Mouse (Mus musculus): ENCODE results near the gene Zzz3.

Gene Zzz3

GRCm38 (mm10) chr3:152395350-152396277 is at the start of gene Zzz3:
Gene Zzz3, plus strand, starts transcription at chr3:152395473.
- peak; percentile 75 for DNase-seq (ENCODE audit: extremely low read depth, low read depth)

GRCm38 (mm10) chr3:152345732-152346632 is 49.3 kb upstream of the Zzz3 start, which contains the start of gene Usp33:
Gene Usp33, plus strand, starts transcription at chr3:152346478.
- DNase-seq (ENCODE audit: extremely low read depth, low read depth), result peak; percentile 84

- peak; percentile 34 for DNase-seq (ENCODE audit: extremely low read depth, low read depth)
These were observed 48.6 kb upstream of the Zzz3 start for GRCm38 (mm10) chr3:152346633-152347141.

- DNase-seq (ENCODE audit: extremely low read depth, low read depth), result peak; percentile 41
These were observed 48.0 kb upstream of the Zzz3 start for GRCm38 (mm10) chr3:152347227-152347626.

- DNase-seq (ENCODE audit: extremely low read depth, low read depth), result no peak
These were observed 47.1 kb upstream of the Zzz3 start for GRCm38 (mm10) chr3:152348011-152348830.

GRCm38 (mm10) chr3:152350431-152350830 is 44.8 kb upstream of the Zzz3 start:
- no peak for DNase-seq (ENCODE audit: extremely low read depth, low read depth)

- DNase-seq (ENCODE audit: extremely low read depth, low read depth), result no peak
These were observed 44.3 kb upstream of the Zzz3 start for GRCm38 (mm10) chr3:152350966-152351365.

GRCm38 (mm10) chr3:152352289-152352688 is 43.0 kb upstream of the Zzz3 start:
- DNase-seq (ENCODE audit: extremely low read depth, low read depth), result no peak

GRCm38 (mm10) chr3:152353434-152354177 is 41.7 kb upstream of the Zzz3 start:
- DNase-seq (ENCODE audit: extremely low read depth, low read depth), result no peak

GRCm38 (mm10) chr3:152355361-152355760 is 39.9 kb upstream of the Zzz3 start:
- DNase-seq (ENCODE audit: extremely low read depth, low read depth), result peak; percentile 68

- no peak for DNase-seq (ENCODE audit: extremely low read depth, low read depth)
These were observed 38.5 kb upstream of the Zzz3 start for GRCm38 (mm10) chr3:152356751-152357150.

GRCm38 (mm10) chr3:152359151-152359550 is 36.1 kb upstream of the Zzz3 start:
- no peak for DNase-seq (ENCODE audit: extremely low read depth, low read depth)

GRCm38 (mm10) chr3:152364181-152364580 is 31.1 kb upstream of the Zzz3 start:
- DNase-seq (ENCODE audit: extremely low read depth, low read depth), result no peak

- DNase-seq (ENCODE audit: extremely low read depth, low read depth), result no peak
These were observed 19.2 kb upstream of the Zzz3 start for GRCm38 (mm10) chr3:152376063-152376462.

- DNase-seq (ENCODE audit: extremely low read depth, low read depth), result no peak
These were observed 11.2 kb upstream of the Zzz3 start for GRCm38 (mm10) chr3:152384106-152384505.

- peak; percentile 87 for DNase-seq (ENCODE audit: extremely low read depth, low read depth)
These were observed 1.2 kb downstream of the Zzz3 start for GRCm38 (mm10) chr3:152396278-152396987.

GRCm38 (mm10) chr3:152396988-152397314 is 1.7 kb downstream of the Zzz3 start:
- no peak for DNase-seq (ENCODE audit: extremely low read depth, low read depth)

GRCm38 (mm10) chr3:152397335-152397940 is 2.2 kb downstream of the Zzz3 start:
- DNase-seq (ENCODE audit: extremely low read depth, low read depth), result peak; percentile 52

GRCm38 (mm10) chr3:152400441-152400840 is 5.2 kb downstream of the Zzz3 start:
- DNase-seq (ENCODE audit: extremely low read depth, low read depth), result no peak
